In the genomic region with DNA sequence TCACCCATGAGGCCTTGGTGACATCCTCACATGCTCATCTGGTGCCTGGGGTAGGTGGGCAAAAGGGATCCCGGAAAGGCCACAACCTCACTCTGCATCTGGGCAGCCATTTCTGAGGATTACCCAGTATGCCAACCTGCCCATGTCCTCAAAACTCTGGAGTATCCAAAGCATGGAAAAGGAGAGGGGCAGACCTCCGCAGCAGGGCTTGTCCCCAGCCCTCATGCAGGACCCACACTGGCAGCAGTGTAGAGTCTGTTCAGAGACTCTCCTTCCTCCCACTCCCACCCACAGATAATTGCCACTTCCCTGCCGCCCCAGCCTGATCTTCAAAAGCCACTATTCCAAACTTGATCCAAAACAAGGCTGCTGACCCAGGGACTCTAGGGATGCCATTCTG, we compare ENCODE assay signal across 15 mouse cellular contexts. TPM values are rescaled to one million over a fixed set of nuclear protein-coding genes. Genes with fewer than 3 reads are reported as not detected.
DNase-seq lines count a peak whose midpoint lies in the region; ATAC-seq and TF ChIP-seq lines count a peak whose summit lies in the region.
"Had no signal": no experiment of that assay in that cellular context is flagged by ENCODE, and none has a peak within 500 bp of the region (broad histone marks: within the 10 kb centered on the region; RNA-seq: fewer than 3 reads in every experiment).

No protein-coding gene starts in this region.

- no peak for TF ChIP-seq EP300 in stomach, postnatal 0 days (optimal IDR thresholded peaks at IDR 0.05)

- H3K27me3 ChIP-seq in kidney, embryonic 16.5 days (ENCODE audit: insufficient read depth, low read length), result peaks cover 21% of the 10 kb centered on the region
- H3K27me3 ChIP-seq in neural tube, embryonic 13.5 days, result peaks cover 79% of the 10 kb centered on the region
- peaks cover 3% of the 10 kb centered on the region; the same call in 1 of the 2 replicates for H3K27me3 ChIP-seq in stomach, postnatal 0 days (ENCODE audit: control insufficient read depth, insufficient read depth, low read length)

- no peak overlapping the region for H3K9ac ChIP-seq in kidney, embryonic 16.5 days (replicated peaks; ENCODE audit: low read length)
- 0 out of 2 replicates have a peak overlapping the region, but pooled peaks have one; percentile 17 for H3K9ac ChIP-seq in neural tube, embryonic 13.5 days
- no peak overlapping the region for H3K9ac ChIP-seq in stomach, postnatal 0 days (ENCODE audit: low read length)

- WGBS in kidney, embryonic 16.5 days, result 59% methylated on average over 3 of the region's 3 CpGs
- 63% methylated on average over 3 of the region's 3 CpGs for WGBS in neural tube, embryonic 13.5 days
- 87% methylated on average over 3 of the region's 3 CpGs for WGBS in stomach, postnatal 0 days

- no peak for TF ChIP-seq CTCF in gastrocnemius, adult 2 months (IDR thresholded peaks at IDR 0.05)
- TF ChIP-seq CTCF in stomach, postnatal 0 days (IDR thresholded peaks at IDR 0.05; ENCODE audit: low read depth), result no peak

- peak overlapping the region; percentile 91 for H3K4me3 ChIP-seq in gastrocnemius, adult 2 months
- no peak overlapping the region for H3K4me3 ChIP-seq in kidney, embryonic 16.5 days (ENCODE audit: low read length)
- no peak overlapping the region for H3K4me3 ChIP-seq in neural tube, embryonic 13.5 days
- H3K4me3 ChIP-seq in stomach, postnatal 0 days (ENCODE audit: low read depth, low read length), result peak overlapping the region; percentile 51; the same call in 1 of the 2 replicates

- peaks cover 18% of the 10 kb centered on the region; the same call in 1 of the 2 replicates for H3K4me1 ChIP-seq in kidney, embryonic 16.5 days (ENCODE audit: insufficient read depth, low read length)
- peaks cover 29% of the 10 kb centered on the region for H3K4me1 ChIP-seq in neural tube, embryonic 13.5 days (replicated peaks)
- no peaks in the 10 kb centered on the region for H3K4me1 ChIP-seq in stomach, postnatal 0 days (replicated peaks; ENCODE audit: control insufficient read depth, insufficient read depth)

- H3K27ac ChIP-seq in gastrocnemius, adult 2 months, result peak overlapping the region; percentile 98
- no peak overlapping the region for H3K27ac ChIP-seq in kidney, embryonic 16.5 days (ENCODE audit: low read length)
- H3K27ac ChIP-seq in neural tube, embryonic 13.5 days (replicated peaks), result no peak overlapping the region
- H3K27ac ChIP-seq in stomach, postnatal 0 days (replicated peaks), result no peak overlapping the region
- H3K27ac ChIP-seq: heart, embryonic 10.5 days; layer of hippocampus, adult 2 months had no signal

- no peaks in the 10 kb centered on the region for H3K36me3 ChIP-seq in kidney, embryonic 16.5 days (ENCODE audit: insufficient read depth, low read length)
- no peaks in the 10 kb centered on the region for H3K36me3 ChIP-seq in neural tube, embryonic 13.5 days
- H3K36me3 ChIP-seq in stomach, postnatal 0 days (ENCODE audit: control insufficient read depth, insufficient read depth, low read length), result no peaks in the 10 kb centered on the region
- H3K36me3 ChIP-seq: heart, embryonic 10.5 days had no signal

- intact Hi-C loops in gastrocnemius, adult 2 months (cut with DNase I), result loop anchor here (1.0 to 2.0 kb wide), 2 partner anchors 16 to 39 kb away; no protein-coding TSS in a partner anchor

- H3K4me2 ChIP-seq in kidney, embryonic 16.5 days (replicated peaks; ENCODE audit: low read depth, low read length), result peak overlapping the region; percentile 99; the same call in 1 of the 2 replicates
- no peak overlapping the region; the same call in 1 of the 2 replicates for H3K4me2 ChIP-seq in neural tube, embryonic 13.5 days
- no peak overlapping the region; the same call in 1 of the 2 replicates for H3K4me2 ChIP-seq in stomach, postnatal 0 days (replicated peaks; ENCODE audit: low read depth)

- ATAC-seq in kidney, embryonic 16.5 days (ENCODE audit: low FRiP score, low TSS enrichment), result no peak
- no peak for ATAC-seq in neural tube, embryonic 13.5 days (ENCODE audit: low read depth)
- no peak for ATAC-seq in stomach, postnatal 0 days (ENCODE audit: low FRiP score, low TSS enrichment)

- no peak for DNase-seq in gastrocnemius, adult 2 months
- no peak for DNase-seq in gastrocnemius, adult 18-20 months (ENCODE audit: low spot score)
- DNase-seq in kidney, postnatal 4 days, result no peak
- DNase-seq in neural tube, embryonic 10.5 days (ENCODE audit: extremely low spot score, low spot score), result no peak
- no peak for DNase-seq in stomach, postnatal 0 days (ENCODE audit: low spot score)
- DNase-seq in urinary bladder, postnatal 36 days (ENCODE audit: low spot score in 2 of 2), result no peak
- DNase-seq: adrenal gland, postnatal 14 days; cerebellum, adult 11 months; lung, postnatal 4 days; right cerebral cortex, postnatal 25 days; thymus, postnatal 36 days had no signal

- H3K9me3 ChIP-seq in kidney, embryonic 16.5 days (ENCODE audit: low read length), result no peaks in the 10 kb centered on the region
- no peaks in the 10 kb centered on the region for H3K9me3 ChIP-seq in neural tube, embryonic 13.5 days
- H3K9me3 ChIP-seq in stomach, postnatal 0 days (ENCODE audit: control insufficient read depth, low read length), result no peaks in the 10 kb centered on the region
- H3K9me3 ChIP-seq: heart, embryonic 10.5 days had no signal

RNA-seq across cellular contexts. Expression of a gene that starts 1.9 kb away (rescaled TPM):
- total RNA-seq in gastrocnemius, adult 2 months (2021), result 10 to 100 TPM; 29.5 to 41.7 TPM
- 10 to 100 TPM; 30.7 to 32.7 TPM for total RNA-seq in gastrocnemius, adult 18-20 months (2021)
- 1.2 and 1.4 TPM in 2 replicates for polyA plus RNA-seq in kidney, embryonic 16.5 days (2015; fragmentation: Nextera tagmentation; extraction: Ambion mirVana)
- polyA plus RNA-seq in neural tube, embryonic 13.5 days (2015; fragmentation: Nextera tagmentation; extraction: Ambion mirVana), result 0.51 and 1.5 TPM in 2 replicates
- 5.7 and 5.8 TPM in 2 replicates for polyA plus RNA-seq in stomach, postnatal 0 days (2015; fragmentation: Nextera tagmentation; extraction: Ambion mirVana)

RNA-seq across cellular contexts. Expression of a gene that starts 36.3 kb away (rescaled TPM):
- 1 to 10 TPM in 1 of 2 experiments, under 1 TPM in 1; 0.82 to 1.4 TPM for total RNA-seq in gastrocnemius, adult 2 months (2021)
- total RNA-seq in gastrocnemius, adult 18-20 months (2021), result under 1 TPM; 0.59 to 0.90 TPM
- 4.8 and 5.2 TPM in 2 replicates for polyA plus RNA-seq in kidney, embryonic 16.5 days (2015; fragmentation: Nextera tagmentation; extraction: Ambion mirVana)
- polyA plus RNA-seq in neural tube, embryonic 13.5 days (2015; fragmentation: Nextera tagmentation; extraction: Ambion mirVana), result 3.6 and 3.9 TPM in 2 replicates
- polyA plus RNA-seq in stomach, postnatal 0 days (2015; fragmentation: Nextera tagmentation; extraction: Ambion mirVana), result 6.1 and 6.4 TPM in 2 replicates

Comparison
In these comparisons a context has a peak if more than half of its experiments do, and no peak if none do; other contexts are left out.
1. H3K4me3 ChIP-seq: peak in gastrocnemius, adult 2 months (single experiment) and stomach, postnatal 0 days (single experiment); none in kidney, embryonic 16.5 days (single experiment) and neural tube, embryonic 13.5 days (single experiment).